Mouse (Mus musculus): ENCODE measurements around the gene Lef1.

Lef1 gene

GRCm38 (mm10) chr3:131139345-131140090 lies 29.2 kb downstream of the Lef1 start:
- peak; percentile 79 for DNase-seq (ENCODE audit: low spot score)

- DNase-seq (ENCODE audit: low spot score) = peak; percentile 51
Measured at GRCm38 (mm10) chr3:131140091-131140462, 29.8 kb downstream of the Lef1 start.

- no peak for DNase-seq (ENCODE audit: low spot score)
Measured at GRCm38 (mm10) chr3:131141546-131141945, 31.3 kb downstream of the Lef1 start.

GRCm38 (mm10) chr3:131144250-131144649 lies 34.0 kb downstream of the Lef1 start:
- no peak for DNase-seq (ENCODE audit: low spot score)

GRCm38 (mm10) chr3:131152921-131153320 lies 42.6 kb downstream of the Lef1 start:
- no peak for DNase-seq (ENCODE audit: low spot score)

- DNase-seq (ENCODE audit: low spot score) = peak; percentile 85
Measured at GRCm38 (mm10) chr3:131153896-131154295, 43.6 kb downstream of the Lef1 start.

GRCm38 (mm10) chr3:131154576-131154975 lies 44.3 kb downstream of the Lef1 start:
- DNase-seq (ENCODE audit: low spot score) = no peak

GRCm38 (mm10) chr3:131155066-131155465 lies 44.8 kb downstream of the Lef1 start:
- no peak for DNase-seq (ENCODE audit: low spot score)

- no peak for DNase-seq (ENCODE audit: low spot score)
Measured at GRCm38 (mm10) chr3:131155657-131156056, 45.4 kb downstream of the Lef1 start.

- peak; percentile 82 for DNase-seq (ENCODE audit: low spot score)
Measured at GRCm38 (mm10) chr3:131156377-131156776, 46.1 kb downstream of the Lef1 start.

- DNase-seq (ENCODE audit: low spot score) = peak; percentile 97
Measured at GRCm38 (mm10) chr3:131157471-131157870, 47.2 kb downstream of the Lef1 start.

GRCm38 (mm10) chr3:131159204-131159760 lies 49.0 kb downstream of the Lef1 start:
- no peak for DNase-seq (ENCODE audit: low spot score)

- peak; percentile 80 for DNase-seq (ENCODE audit: low spot score)
Measured at GRCm38 (mm10) chr3:131159881-131160615, 49.8 kb downstream of the Lef1 start.

- DNase-seq (ENCODE audit: low spot score) = no peak
Measured at GRCm38 (mm10) chr3:131160921-131161320, 50.6 kb downstream of the Lef1 start.

GRCm38 (mm10) chr3:131167731-131168130 lies 57.5 kb downstream of the Lef1 start:
- DNase-seq (ENCODE audit: low spot score) = peak; percentile 72

GRCm38 (mm10) chr3:131169161-131169560 lies 58.9 kb downstream of the Lef1 start:
- no peak for DNase-seq (ENCODE audit: low spot score)

GRCm38 (mm10) chr3:131170099-131170643 lies 59.9 kb downstream of the Lef1 start:
- DNase-seq (ENCODE audit: low spot score) = peak; percentile 72

GRCm38 (mm10) chr3:131171292-131171960 lies 61.2 kb downstream of the Lef1 start:
- DNase-seq (ENCODE audit: low spot score) = peak; percentile 70

GRCm38 (mm10) chr3:131172293-131172692 lies 62.0 kb downstream of the Lef1 start:
- DNase-seq (ENCODE audit: low spot score) = no peak

- no peak for DNase-seq (ENCODE audit: low spot score)
Measured at GRCm38 (mm10) chr3:131181006-131181405, 70.7 kb downstream of the Lef1 start.

- no peak for DNase-seq (ENCODE audit: low spot score)
Measured at GRCm38 (mm10) chr3:131182158-131182557, 71.9 kb downstream of the Lef1 start.

GRCm38 (mm10) chr3:131186193-131186592 lies 75.9 kb downstream of the Lef1 start:
- DNase-seq (ENCODE audit: low spot score) = no peak

All from T-cell, adult 2 months (primary cell).